Mouse (Mus musculus): ENCODE data around the gene Fgfr2.
"Not testable (repeated sequence)": the region's sequence is repeated elsewhere in the genome, so short reads cannot be mapped to it uniquely, and the experiment has no call there.

Gene Fgfr2

GRCm38 (mm10) chr7:130535174-130535573, 2588.0 kb downstream of the Fgfr2 start:
- in situ Hi-C loops (cut with MboI, MseI), result loop anchor here (25.0 kb wide), 1 partner anchor 827 kb away; the partner anchor contains the start of genes 2310057M21Rik and Pstk

GRCm38 (mm10) chr7:130533316-130534260, 2589.6 kb downstream of the Fgfr2 start:
- in situ Hi-C loops (cut with MboI, MseI), result loop anchor here (25.0 kb wide), 1 partner anchor 829 kb away; the partner anchor contains the start of genes 2310057M21Rik and Pstk

GRCm38 (mm10) chr7:130531138-130531537, 2592.0 kb downstream of the Fgfr2 start:
- in situ Hi-C loops (cut with MboI, MseI), result loop anchor here (25.0 kb wide), 1 partner anchor 831 kb away; the partner anchor contains the start of genes 2310057M21Rik and Pstk

- in situ Hi-C loops (cut with MboI, MseI), result loop anchor here (25.0 kb wide), 1 partner anchor 835 kb away; the partner anchor contains the start of genes 2310057M21Rik and Pstk
Measured at GRCm38 (mm10) chr7:130527306-130527705, 2595.8 kb downstream of the Fgfr2 start.

GRCm38 (mm10) chr7:130523451-130523850, 2599.7 kb downstream of the Fgfr2 start:
- in situ Hi-C loops (cut with MboI, MseI), result loop anchor here (25.0 kb wide), 1 partner anchor 1761 kb away; no protein-coding TSS in a partner anchor

GRCm38 (mm10) chr7:130520812-130521422, 2602.2 kb downstream of the Fgfr2 start:
- in situ Hi-C loops (cut with MboI, MseI), result loop anchor here (25.0 kb wide), 1 partner anchor 1759 kb away; no protein-coding TSS in a partner anchor

GRCm38 (mm10) chr7:130520049-130520425, 2603.1 kb downstream of the Fgfr2 start, which contains the start of gene Ate1:
Gene Ate1 (minus strand): TSS chr7:130520369.
- in situ Hi-C loops (cut with MboI, MseI), result loop anchor here (25.0 kb wide), 1 partner anchor 1758 kb away; no protein-coding TSS in a partner anchor

- in situ Hi-C loops (cut with MboI, MseI), result loop anchor here (25.0 kb wide), 1 partner anchor 1757 kb away; no protein-coding TSS in a partner anchor
Measured at GRCm38 (mm10) chr7:130519096-130520048, 2603.8 kb downstream of the Fgfr2 start.

- in situ Hi-C loops (cut with MboI, MseI), result loop anchor here (25.0 kb wide), 1 partner anchor 1756 kb away; no protein-coding TSS in a partner anchor
Measured at GRCm38 (mm10) chr7:130518213-130519095, 2604.7 kb downstream of the Fgfr2 start.

GRCm38 (mm10) chr7:130510243-130510642, 2612.9 kb downstream of the Fgfr2 start:
- in situ Hi-C loops (cut with MboI, MseI), result loop anchor here (25.0 kb wide), 1 partner anchor 1748 kb away; no protein-coding TSS in a partner anchor

- in situ Hi-C loops (cut with MboI, MseI), result loop anchor here (25.0 kb wide), 1 partner anchor 1741 kb away; no protein-coding TSS in a partner anchor
Measured at GRCm38 (mm10) chr7:130503006-130503405, 2620.1 kb downstream of the Fgfr2 start.

- in situ Hi-C loops (cut with MboI, MseI), result loop anchor here (25.0 kb wide), 1 partner anchor 1739 kb away; no protein-coding TSS in a partner anchor
Measured at GRCm38 (mm10) chr7:130501499-130501898, 2621.7 kb downstream of the Fgfr2 start.

GRCm38 (mm10) chr7:130493346-130493745, 2629.8 kb downstream of the Fgfr2 start:
- in situ Hi-C loops (cut with MboI, MseI), result no loop called here

- in situ Hi-C loops (cut with MboI, MseI), result no loop called here
Measured at GRCm38 (mm10) chr7:130492026-130492425, 2631.1 kb downstream of the Fgfr2 start.

- in situ Hi-C loops (cut with MboI, MseI), result not testable (repeated sequence)
Measured at GRCm38 (mm10) chr7:130479003-130479402, 2644.1 kb downstream of the Fgfr2 start.

GRCm38 (mm10) chr7:130475970-130476369, 2647.2 kb downstream of the Fgfr2 start:
- in situ Hi-C loops (cut with MboI, MseI), result no loop called here

GRCm38 (mm10) chr7:130473881-130474280, 2649.3 kb downstream of the Fgfr2 start:
- in situ Hi-C loops (cut with MboI, MseI), result no loop called here

GRCm38 (mm10) chr7:130472683-130473082, 2650.5 kb downstream of the Fgfr2 start:
- in situ Hi-C loops (cut with MboI, MseI), result no loop called here

GRCm38 (mm10) chr7:130471045-130471444, 2652.1 kb downstream of the Fgfr2 start:
- in situ Hi-C loops (cut with MboI, MseI), result no loop called here
